Mouse (Mus musculus) olfactory bulb, adult 2 months (tissue): ENCODE data around the gene Mindy4b-ps.

Experiments used
- CTCF ChIP-seq: fragments of 200-500 bp; IDR thresholded peaks from 2 replicates; pipeline ENCODE4 v1.5.1; 2012; ENCODE audit warnings: low read depth, mild to moderate bottlenecking, low read length, moderate library complexity; ENCODE audit not compliant: insufficient read depth
- POLR2A ChIP-seq: fragments of 200-500 bp; IDR thresholded peaks from 2 replicates; pipeline ENCODE4 v1.6.1; 2012; ENCODE audit warnings: mild to moderate bottlenecking, low read depth, low read length, moderate library complexity; ENCODE audit not compliant: insufficient read depth

- no peak for TF ChIP-seq CTCF
- no peak for TF ChIP-seq POLR2A
Observed at GRCm38 (mm10) chr3:58817337-58817736, 4.8 kb downstream of the Mindy4b-ps start.
